In genomic region chr10:119615240-119615885, GRCm38 (mm10) we compare ENCODE assay signal across 8 mouse cellular contexts.
DNase-seq lines count a peak whose midpoint lies in the region; ATAC-seq and TF ChIP-seq lines count a peak whose summit lies in the region.

No protein-coding gene starts in this region.

- no peak for TF ChIP-seq EP300 in liver, postnatal 0 days (IDR thresholded peaks at IDR 0.05; ENCODE audit: low read depth)

- DNase-seq in cerebellum, postnatal 25 days = peak; percentile 32 to 50
- DNase-seq in cerebellum, adult 18-20 months = no peak
- DNase-seq in forebrain, embryonic 10.5 days (ENCODE audit: extremely low spot score, low spot score) = no peak
- peak; percentile 79 for DNase-seq in liver, postnatal 0 days
- DNase-seq in ovary, postnatal 14 days (ENCODE audit: low spot score) = peak; percentile 79
- no peak for DNase-seq in thymus, adult 2 months

- peaks cover 19% of the 10 kb centered on the region for H3K4me1 ChIP-seq in forebrain, embryonic 10.5 days
- H3K4me1 ChIP-seq in heart, embryonic 14.5 days (ENCODE audit: control insufficient read depth in 2 of 2, insufficient read depth in 2 of 2, low read length in 2 of 2) = peaks cover 9 to 12% of the 10 kb centered on the region in 2 experiments
- peaks cover 20% of the 10 kb centered on the region for H3K4me1 ChIP-seq in kidney, embryonic 16.5 days (ENCODE audit: insufficient read depth, low read length)
- H3K4me1 ChIP-seq in liver, postnatal 0 days (ENCODE audit: insufficient read depth) = 0 out of 2 replicates have a peak, but pooled peaks cover 7% of the 10 kb centered on the region
- no peaks in the 10 kb centered on the region for H3K4me1 ChIP-seq in thymus, adult 2 months (replicated peaks; ENCODE audit: control insufficient read depth, insufficient read depth, low read length)

- H3K4me3 ChIP-seq in forebrain, embryonic 10.5 days = no peak overlapping the region
- no peak overlapping the region for H3K4me3 ChIP-seq in heart, embryonic 14.5 days (ENCODE audit: control insufficient read depth in 1 of 2, insufficient read depth in 1 of 2, low read depth in 1 of 2, low read length in 2 of 2)
- H3K4me3 ChIP-seq in kidney, embryonic 16.5 days (ENCODE audit: low read length) = no peak overlapping the region
- no peak overlapping the region for H3K4me3 ChIP-seq in liver, postnatal 0 days (ENCODE audit: low read depth, low read length)
- H3K4me3 ChIP-seq in thymus, adult 2 months (ENCODE audit: control insufficient read depth, insufficient read depth, low read length) = no peak overlapping the region

- no peak for TF ChIP-seq CTCF in liver, postnatal 0 days (IDR thresholded peaks at IDR 0.05; ENCODE audit: low read depth)
- no peak for TF ChIP-seq CTCF in thymus, adult 2 months (IDR thresholded peaks at IDR 0.05; ENCODE audit: borderline replicate concordance, control insufficient read depth, extremely low read depth, insufficient read depth, low read length, poor library complexity)

- TF ChIP-seq POLR2A in thymus, adult 2 months (IDR thresholded peaks at IDR 0.05; ENCODE audit: control insufficient read depth, extremely low read depth, insufficient read depth, low read length, poor library complexity) = no peak

- H3K9me3 ChIP-seq in forebrain, embryonic 10.5 days = no peaks in the 10 kb centered on the region
- H3K9me3 ChIP-seq in heart, embryonic 14.5 days (ENCODE audit: control insufficient read depth, low read length) = no peaks in the 10 kb centered on the region
- H3K9me3 ChIP-seq in kidney, embryonic 16.5 days (ENCODE audit: low read length) = no peaks in the 10 kb centered on the region
- no peaks in the 10 kb centered on the region for H3K9me3 ChIP-seq in liver, postnatal 0 days (ENCODE audit: low read length)

- H3K27ac ChIP-seq in forebrain, embryonic 10.5 days = peak overlapping the region; percentile 49
- H3K27ac ChIP-seq in heart, embryonic 14.5 days (replicated peaks in 1 of 2; ENCODE audit: control insufficient read depth in 1 of 2, insufficient read depth in 1 of 2, low read depth in 2 of 2, low read length in 2 of 2) = peak overlapping the region in 1 of 2 experiments; percentile 46; a peak in 1 of 4 replicates
- peak overlapping the region; percentile 43 for H3K27ac ChIP-seq in kidney, embryonic 16.5 days (ENCODE audit: low read length)
- H3K27ac ChIP-seq in liver, postnatal 0 days (ENCODE audit: low read depth) = no peak overlapping the region
- H3K27ac ChIP-seq in thymus, adult 2 months (ENCODE audit: control insufficient read depth, insufficient read depth, low read length) = no peak overlapping the region

- H3K27me3 ChIP-seq in forebrain, embryonic 10.5 days (ENCODE audit: poor library complexity, severe bottlenecking) = no peaks in the 10 kb centered on the region
- no peaks in the 10 kb centered on the region for H3K27me3 ChIP-seq in heart, embryonic 14.5 days (ENCODE audit: control insufficient read depth, insufficient read depth, low read length)
- H3K27me3 ChIP-seq in kidney, embryonic 16.5 days (ENCODE audit: insufficient read depth, low read length) = no peaks in the 10 kb centered on the region
- H3K27me3 ChIP-seq in liver, postnatal 0 days (ENCODE audit: insufficient read depth, low read length) = no peaks in the 10 kb centered on the region
- H3K27me3 ChIP-seq in thymus, adult 2 months (ENCODE audit: control insufficient read depth, insufficient read depth, low read length) = no peaks in the 10 kb centered on the region

- 67% methylated on average over 14 of the region's 14 CpGs for WGBS in forebrain, embryonic 10.5 days
- 59% methylated on average over 14 of the region's 14 CpGs for WGBS in heart, embryonic 14.5 days
- whole genome bisulfite sequencing in kidney, embryonic 16.5 days = 61% methylated on average over 14 of the region's 14 CpGs
- 71% methylated on average over 14 of the region's 14 CpGs for WGBS in liver, postnatal 0 days (ENCODE audit: insufficient replicate concordance)
- WGBS in thymus, adult 2 months = 82% methylated on average over 14 of the region's 14 CpGs

- ATAC-seq in heart, embryonic 14.5 days (ENCODE audit: insufficient number of reproducible peaks, insufficient read depth, low FRiP score, low read depth) = peak; percentile 89
- ATAC-seq in kidney, embryonic 16.5 days (ENCODE audit: low FRiP score, low TSS enrichment) = peak; percentile 94
- peak; percentile 93 for ATAC-seq in liver, postnatal 0 days

- peak overlapping the region; percentile 41 for H3K4me2 ChIP-seq in heart, embryonic 14.5 days (ENCODE audit: low read length)
- peak overlapping the region; percentile 43; the same call in 1 of the 2 replicates for H3K4me2 ChIP-seq in kidney, embryonic 16.5 days (replicated peaks; ENCODE audit: low read depth, low read length)
- H3K4me2 ChIP-seq in liver, postnatal 0 days (ENCODE audit: low read depth, low read length) = no peak overlapping the region

- H3K9ac ChIP-seq in heart, embryonic 14.5 days (ENCODE audit: low read length) = no peak overlapping the region
- no peak overlapping the region for H3K9ac ChIP-seq in kidney, embryonic 16.5 days (replicated peaks; ENCODE audit: low read length)
- no peak overlapping the region for H3K9ac ChIP-seq in liver, postnatal 0 days (replicated peaks)

- H3K36me3 ChIP-seq in forebrain, embryonic 10.5 days (replicated peaks) = no peaks in the 10 kb centered on the region
- H3K36me3 ChIP-seq in heart, embryonic 14.5 days (ENCODE audit: control insufficient read depth, insufficient read depth, low read length) = no peaks in the 10 kb centered on the region
- H3K36me3 ChIP-seq in kidney, embryonic 16.5 days (ENCODE audit: insufficient read depth, low read length) = no peaks in the 10 kb centered on the region
- H3K36me3 ChIP-seq in liver, postnatal 0 days (replicated peaks; ENCODE audit: insufficient read depth, low read length) = no peaks in the 10 kb centered on the region
- H3K36me3 ChIP-seq in thymus, adult 2 months (ENCODE audit: control insufficient read depth, insufficient read depth, low read length) = no peaks in the 10 kb centered on the region

Comparison
In these comparisons a context has a peak if more than half of its experiments do, and no peak if none do; other contexts are left out.
1. DNase-seq: peak in cerebellum, postnatal 25 days (2 of 2), liver, postnatal 0 days (single experiment) and ovary, postnatal 14 days (single experiment); none in cerebellum, adult 18-20 months (0 of 2), forebrain, embryonic 10.5 days (single experiment) and thymus, adult 2 months (single experiment).
2. H3K27ac ChIP-seq: peak in forebrain, embryonic 10.5 days (single experiment) and kidney, embryonic 16.5 days (single experiment); none in liver, postnatal 0 days (single experiment) and thymus, adult 2 months (single experiment).
3. Peak in every context shown above with its lines, with median percentiles within 50 percentile points of each other: ATAC-seq.